Mouse (Mus musculus) bone marrow macrophage, adult 2 months (primary cell): ENCODE measurements around the gene Myof. TPM values are rescaled to one million over a fixed set of nuclear protein-coding genes. Genes with fewer than 3 reads are reported as not detected.

Source experiments
- H3K27ac ChIP-seq: 2 replicates; pipeline ENCODE4 v1.5.1; 2012; ENCODE audit warnings: low read depth, low read length; ENCODE audit not compliant: insufficient read depth
- H3K4me1 ChIP-seq: 2 replicates; pipeline ENCODE4 v1.6.1; 2012; ENCODE audit warnings: low read length; ENCODE audit not compliant: control insufficient read depth, insufficient read depth
- H3K4me3 ChIP-seq: 2 replicates; pipeline ENCODE4 v1.5.1; 2012; ENCODE audit warnings: mild to moderate bottlenecking, low read length, moderate library complexity; ENCODE audit not compliant: insufficient read depth
- CTCF ChIP-seq: IDR thresholded peaks from 2 replicates; pipeline ENCODE4 v1.5.1; 2012; ENCODE audit warnings: low read depth, mild to moderate bottlenecking, low read length, moderate library complexity
- POLR2A ChIP-seq: IDR thresholded peaks from 2 replicates; pipeline ENCODE4 v1.6.1; 2012; ENCODE audit warnings: mild to moderate bottlenecking, low read depth, low read length, borderline replicate concordance
- polyA plus RNA-seq: library from polyadenylated mRNA; stranded (reverse); fragments of >200 nt; gene quantifications from 2 replicates; pipeline ENCODE4 v1.2.4, GENCODE M21; 2012; ENCODE audit not compliant: missing spikeins, insufficient read depth, insufficient read length

The Myof gene
- polyA plus RNA-seq, 1 experiment = 160 TPM

DNA sequence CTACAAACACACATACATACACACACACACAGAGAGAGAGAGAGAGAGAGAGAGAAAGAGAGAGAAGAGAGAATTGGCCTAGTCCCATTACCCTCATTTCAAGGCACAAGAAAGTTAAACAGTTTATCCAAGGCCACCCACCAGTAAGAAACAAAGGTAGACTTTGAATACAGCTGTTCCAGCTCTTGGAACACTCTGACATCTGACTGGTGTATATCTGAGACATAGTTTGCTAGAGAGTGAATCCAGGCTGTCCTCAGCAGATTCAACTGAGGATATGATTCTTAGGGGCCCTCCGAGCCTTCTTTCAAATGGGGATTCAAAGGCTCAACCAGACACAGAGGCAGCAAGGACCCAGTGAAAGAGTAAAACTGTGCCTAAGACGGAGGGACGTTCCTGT is 14.1 kb downstream of the Myof start:
- H3K4me1 ChIP-seq = peaks cover 71% of the 10 kb centered on the region
- peak overlapping the region; percentile 68 for H3K27ac ChIP-seq
- H3K4me3 ChIP-seq = 0 out of 2 replicates have a peak overlapping the region, but pooled peaks have one; percentile 13
- TF ChIP-seq CTCF (no peak), POLR2A (no peak)

DNA sequence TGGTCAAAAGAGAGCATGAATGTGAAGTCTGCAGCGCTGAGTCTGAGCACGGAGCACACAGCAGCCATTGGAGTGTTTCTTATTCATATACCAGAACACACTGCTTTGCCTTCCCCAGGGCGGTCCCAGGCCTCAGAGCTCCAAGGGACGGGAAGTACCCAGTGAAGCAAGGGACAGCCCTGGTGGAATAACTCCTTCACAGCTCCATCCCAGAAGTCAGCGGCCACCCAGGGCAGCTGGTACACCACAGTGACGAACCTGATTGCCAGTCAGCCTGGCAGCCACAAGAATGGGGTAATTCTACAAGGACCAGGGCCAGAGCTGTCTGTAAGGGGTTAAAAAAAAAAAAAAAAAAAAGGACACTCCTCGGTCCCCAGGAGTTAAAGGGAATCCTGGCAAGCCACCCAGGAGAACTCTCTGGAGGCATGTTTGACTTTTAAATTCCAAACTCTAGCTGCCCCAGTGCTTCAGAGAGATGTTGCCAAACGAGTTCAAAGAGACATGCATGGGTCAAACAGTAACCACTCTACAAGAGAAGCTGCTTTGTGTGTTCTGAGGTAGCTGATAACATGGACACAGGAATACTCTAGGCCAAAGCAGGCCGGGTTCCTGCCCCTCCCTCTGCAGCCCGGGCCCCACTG is 15.4 kb downstream of the Myof start:
- no peak overlapping the region for H3K4me3 ChIP-seq
- peak overlapping the region; percentile 89; the same call in 1 of the 2 replicates for H3K27ac ChIP-seq
- TF ChIP-seq POLR2A (no peak), CTCF (no peak)
- peaks cover 73% of the 10 kb centered on the region for H3K4me1 ChIP-seq

DNA sequence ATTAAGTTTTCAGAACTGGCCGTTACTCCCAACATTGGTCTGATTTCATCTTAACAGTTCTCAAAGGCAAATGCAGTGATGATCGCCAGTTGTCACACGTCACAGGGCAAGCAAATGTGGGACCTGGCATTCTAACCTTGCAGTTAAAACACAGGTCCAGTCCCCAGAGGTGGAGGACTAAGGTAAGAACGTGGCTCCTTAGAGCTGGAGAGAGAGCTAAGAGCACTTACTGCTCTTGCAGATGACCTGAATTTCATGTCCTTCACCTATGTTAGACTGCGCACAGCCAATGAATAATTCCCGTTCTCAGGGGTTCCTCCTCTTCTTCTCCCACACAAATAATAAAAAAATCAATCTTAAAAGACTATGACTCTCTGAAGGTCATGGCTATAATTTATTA is 16.0 kb downstream of the Myof start:
- Histone ChIP-seq H3K27ac (peak overlapping the region; percentile 89), H3K4me1 (peaks cover 70% of the 10 kb centered on the region), H3K4me3 (no peak overlapping the region)
- TF ChIP-seq POLR2A = no peak

DNA sequence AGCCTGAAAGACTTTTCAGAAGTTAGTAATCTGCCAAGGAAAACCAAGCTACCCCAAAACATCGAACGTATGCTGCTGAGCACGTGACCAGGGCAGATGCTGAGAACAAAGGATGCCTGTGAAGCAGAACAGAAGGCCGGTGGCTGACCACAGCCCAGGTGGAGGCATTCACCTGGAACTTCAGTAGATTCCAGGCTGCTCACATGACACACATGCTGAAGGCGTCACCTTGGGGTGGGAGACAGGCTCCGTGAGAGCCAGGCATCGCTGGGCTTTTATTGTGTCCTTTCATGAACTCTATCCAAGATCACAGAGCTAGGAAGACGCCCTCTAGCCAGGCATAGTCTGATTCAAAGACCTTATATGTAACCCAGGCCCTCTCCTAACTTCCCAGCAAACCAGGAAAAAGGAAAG is 17.2 kb downstream of the Myof start:
- TF ChIP-seq CTCF (no peak), POLR2A (no peak)
- Histone ChIP-seq H3K4me1 (peaks cover 76% of the 10 kb centered on the region), H3K27ac (peak overlapping the region; percentile 89), H3K4me3 (no peak overlapping the region)

DNA sequence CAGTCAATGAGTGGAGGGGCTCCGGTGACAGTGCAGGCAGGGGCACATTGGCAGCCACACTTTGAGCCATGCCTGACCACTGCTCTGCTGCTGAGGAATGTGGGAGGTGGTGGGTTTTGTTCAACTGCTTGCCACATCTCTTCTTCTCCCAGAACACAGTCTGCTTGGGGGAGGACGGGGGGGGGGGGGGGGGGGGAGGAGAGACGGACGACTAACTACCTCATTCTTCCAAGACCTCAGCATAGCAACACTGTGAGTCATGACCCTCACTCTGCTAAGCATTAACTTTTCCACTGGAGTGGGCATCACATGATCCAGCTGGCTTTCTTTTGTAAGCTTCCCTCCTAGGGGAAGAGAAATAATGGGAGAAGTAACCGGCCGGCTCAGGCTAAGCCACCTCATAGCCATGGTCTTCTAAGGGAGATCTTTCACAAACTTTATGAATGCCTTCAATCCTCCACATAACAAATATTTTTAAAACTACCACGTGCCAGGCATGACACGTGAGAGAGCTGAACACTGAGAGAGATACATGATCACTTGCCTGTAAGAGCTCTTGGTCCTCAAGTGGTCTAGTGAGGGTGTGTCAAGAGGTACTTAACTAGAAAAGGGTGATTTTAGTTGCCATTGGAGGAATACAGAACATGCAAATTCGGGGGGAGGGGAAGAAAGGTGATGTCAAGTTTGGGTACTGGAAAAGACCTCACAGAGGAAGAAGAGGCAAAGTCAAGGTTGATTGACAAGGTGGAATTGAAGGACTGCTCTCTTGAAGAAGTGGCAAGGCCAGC is 17.9 kb downstream of the Myof start:
- no peak for TF ChIP-seq POLR2A
- no peak for TF ChIP-seq CTCF
- no peak overlapping the region for H3K4me3 ChIP-seq
- H3K4me1 ChIP-seq = peaks cover 75% of the 10 kb centered on the region
- H3K27ac ChIP-seq = peak overlapping the region; percentile 89

DNA sequence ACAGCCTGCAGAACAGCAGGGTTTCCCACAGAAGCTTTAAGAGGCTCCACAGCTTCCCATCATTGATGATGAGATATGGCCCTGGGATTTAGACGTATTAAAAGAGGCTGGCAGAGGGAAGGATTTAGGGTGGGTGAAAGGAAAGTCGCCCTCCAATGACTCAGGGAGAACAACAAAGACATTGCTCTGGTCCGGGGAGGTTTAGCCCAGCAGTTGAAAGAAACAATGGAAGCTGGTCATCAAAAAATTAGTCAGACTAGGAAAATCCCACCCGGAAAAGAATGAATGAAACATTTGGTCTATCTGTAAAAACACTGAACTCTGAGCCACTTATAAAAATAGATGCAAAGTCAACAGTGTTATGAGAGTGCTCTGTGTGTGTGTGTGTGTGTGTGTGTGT is 19.8 kb downstream of the Myof start:
- peaks cover 72% of the 10 kb centered on the region for H3K4me1 ChIP-seq
- H3K4me3 ChIP-seq = no peak overlapping the region
- H3K27ac ChIP-seq = peak overlapping the region; percentile 95

DNA sequence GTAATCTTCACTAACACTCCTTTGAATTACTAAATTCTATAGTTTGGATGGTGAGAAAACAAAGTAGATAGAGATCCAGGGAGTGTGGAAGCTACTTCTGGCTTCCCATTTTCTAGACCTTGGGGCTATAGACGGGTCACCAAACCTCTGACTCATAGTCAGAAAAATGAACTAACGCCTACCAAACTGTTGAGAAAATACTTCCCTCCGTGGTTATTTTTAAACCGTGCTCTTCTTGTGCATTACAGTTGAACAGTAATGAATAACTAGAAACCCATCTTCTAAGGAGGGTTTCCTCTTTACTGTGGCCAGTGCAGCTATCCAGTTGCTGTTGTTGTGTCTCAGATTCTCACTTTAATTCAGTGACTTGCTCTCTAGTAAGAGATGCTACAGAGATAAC is 20.7 kb downstream of the Myof start:
- no peak overlapping the region for H3K4me3 ChIP-seq
- no peak for TF ChIP-seq CTCF
- TF ChIP-seq POLR2A = no peak
- H3K4me1 ChIP-seq = peaks cover 63% of the 10 kb centered on the region
- peak overlapping the region; percentile 95 for H3K27ac ChIP-seq

More for the DNA sequence above, 19.8 kb downstream of the Myof start:
- TF ChIP-seq CTCF (no peak), POLR2A (no peak)

DNA sequence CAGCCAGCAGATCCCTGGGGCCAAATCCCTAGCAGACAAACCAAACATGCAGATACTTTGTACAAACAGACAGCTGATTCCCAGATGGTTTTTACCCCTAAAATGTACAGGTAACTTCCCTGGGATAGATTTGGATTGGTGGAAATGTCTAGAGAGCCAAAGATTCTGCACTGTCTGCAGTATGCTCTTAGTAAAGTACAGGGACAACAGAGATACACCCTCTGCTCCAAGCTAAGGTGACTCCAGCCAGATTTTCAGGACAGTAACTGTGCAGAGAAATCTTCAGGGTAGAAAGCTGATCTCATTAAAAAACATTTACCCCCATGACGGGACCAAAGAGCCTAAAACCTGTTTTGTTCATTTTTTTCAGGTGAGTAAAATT is 27.5 kb downstream of the Myof start:
- TF ChIP-seq CTCF (no peak), POLR2A (no peak)
- no peak overlapping the region for H3K4me3 ChIP-seq
- H3K4me1 ChIP-seq = peaks cover 59% of the 10 kb centered on the region
- H3K27ac ChIP-seq = peak overlapping the region; percentile 51

DNA sequence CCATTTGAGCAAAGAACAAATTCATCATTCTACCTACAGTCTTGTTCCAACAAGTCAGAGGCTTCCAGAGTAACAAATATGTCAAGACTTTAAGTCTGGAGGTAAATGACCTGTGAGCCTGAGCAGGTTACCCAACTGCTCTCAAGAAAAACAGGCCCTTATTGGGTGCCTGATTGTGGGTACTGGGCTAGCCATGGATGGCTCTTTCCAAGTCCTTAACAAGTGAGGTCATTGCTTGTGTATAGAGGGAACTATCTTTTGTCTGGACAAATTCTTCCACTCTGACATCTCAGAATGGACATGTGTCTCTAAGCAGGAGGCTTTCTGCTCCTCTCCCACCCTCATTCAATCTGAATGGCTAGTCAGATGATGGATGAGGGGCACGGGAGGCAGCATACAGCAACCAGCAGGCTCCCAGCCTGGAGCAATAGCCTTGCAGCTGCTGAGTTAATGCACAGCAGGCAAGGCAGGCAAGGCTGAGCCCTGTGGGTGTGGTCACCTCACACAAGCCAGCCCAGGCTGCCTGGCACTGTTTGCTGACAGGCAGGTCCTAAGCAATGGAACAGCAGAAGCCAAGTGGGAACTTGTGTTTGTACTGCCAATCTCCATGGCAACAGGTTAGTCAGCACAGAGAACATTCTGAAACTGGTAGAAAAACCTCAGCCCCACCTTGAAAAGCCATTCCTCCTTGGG is 28.1 kb downstream of the Myof start:
- Histone ChIP-seq H3K4me1 (peaks cover 57% of the 10 kb centered on the region), H3K4me3 (no peak overlapping the region), H3K27ac (peak overlapping the region; percentile 82)
- no peak for TF ChIP-seq POLR2A
- no peak for TF ChIP-seq CTCF

DNA sequence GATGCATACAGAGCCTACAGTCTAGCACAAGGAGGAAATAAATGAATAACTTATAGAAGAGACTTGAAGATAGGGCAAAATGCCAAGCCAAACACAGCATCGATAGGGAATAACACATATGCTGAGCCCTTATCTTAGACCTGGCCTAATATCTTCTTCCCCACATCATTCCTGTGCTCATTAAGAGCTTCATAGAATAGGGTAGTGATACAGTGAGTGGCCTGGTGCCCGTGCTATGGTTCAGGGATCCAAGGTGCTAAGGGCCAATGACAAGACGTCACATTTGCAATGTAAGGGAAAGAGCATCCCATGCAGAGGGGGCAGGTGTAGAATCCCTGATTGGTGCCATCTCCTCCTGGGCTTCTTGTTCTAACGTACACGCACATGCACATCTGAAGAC is 28.9 kb downstream of the Myof start:
- peaks cover 55% of the 10 kb centered on the region for H3K4me1 ChIP-seq
- no peak overlapping the region for H3K27ac ChIP-seq
- no peak overlapping the region for H3K4me3 ChIP-seq
- no peak for TF ChIP-seq POLR2A
- no peak for TF ChIP-seq CTCF
